Mouse (Mus musculus): Measurements from ENCODE around the gene Vps4a.

Vps4a gene

DNA sequence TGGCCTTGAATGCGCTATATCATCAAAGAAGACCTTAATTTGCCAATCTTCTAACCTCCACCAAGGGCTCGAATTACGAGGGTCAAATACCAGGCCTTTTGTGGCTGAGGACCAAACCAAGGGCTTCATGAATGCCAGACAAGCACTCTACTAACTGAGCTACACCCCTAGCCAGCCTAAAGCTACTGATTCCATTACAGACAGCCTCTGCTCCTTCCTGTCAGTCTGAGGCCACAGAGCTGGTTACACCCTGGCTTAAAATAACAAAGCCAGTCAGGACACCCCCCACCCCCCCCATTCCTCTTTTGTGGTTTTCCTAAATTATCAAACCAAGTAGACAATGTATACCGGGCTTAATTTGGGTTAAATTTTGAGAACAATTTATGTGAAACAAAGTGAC is 42.7 kb downstream of the Vps4a start:
- H3K36me3 ChIP-seq (ENCODE audit: control insufficient read depth, insufficient read depth, low read length, poor library complexity, severe bottlenecking), result peaks cover 1% of the 10 kb centered on the region

DNA sequence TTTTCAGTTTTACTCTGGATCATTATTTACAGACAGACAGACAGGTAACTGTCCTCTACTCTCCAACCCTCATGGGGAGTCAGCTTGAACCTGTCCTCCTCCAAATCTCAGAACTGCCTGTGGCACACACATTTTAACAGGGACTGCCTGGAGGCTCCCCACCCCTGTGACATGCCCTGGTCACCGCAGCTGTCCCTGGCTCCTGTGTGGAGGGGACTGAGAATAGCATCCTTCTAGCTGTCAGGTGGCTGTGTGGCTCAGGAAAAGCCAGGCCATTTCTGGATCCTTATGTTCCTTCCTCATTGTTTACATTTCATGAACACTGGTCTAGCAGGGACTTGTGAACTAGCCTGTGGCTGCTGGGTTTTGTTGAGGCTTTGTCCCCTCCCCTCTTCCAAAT is 43.1 kb downstream of the Vps4a start:
- no peak for DNase-seq (ENCODE audit: low read depth, low spot score)
- Histone ChIP-seq H3K27me3 (ENCODE audit: control insufficient read depth, insufficient read depth, low read length, poor library complexity, severe bottlenecking) (no peaks in the 10 kb centered on the region), H3K36me3 (ENCODE audit: control insufficient read depth, insufficient read depth, low read length, poor library complexity, severe bottlenecking) (peaks cover 2% of the 10 kb centered on the region)

More for the DNA sequence above, 42.7 kb downstream of the Vps4a start:
- no peaks in the 10 kb centered on the region for H3K27me3 ChIP-seq (ENCODE audit: control insufficient read depth, insufficient read depth, low read length, poor library complexity, severe bottlenecking)
- no peak for DNase-seq (ENCODE audit: low read depth, low spot score)

DNA sequence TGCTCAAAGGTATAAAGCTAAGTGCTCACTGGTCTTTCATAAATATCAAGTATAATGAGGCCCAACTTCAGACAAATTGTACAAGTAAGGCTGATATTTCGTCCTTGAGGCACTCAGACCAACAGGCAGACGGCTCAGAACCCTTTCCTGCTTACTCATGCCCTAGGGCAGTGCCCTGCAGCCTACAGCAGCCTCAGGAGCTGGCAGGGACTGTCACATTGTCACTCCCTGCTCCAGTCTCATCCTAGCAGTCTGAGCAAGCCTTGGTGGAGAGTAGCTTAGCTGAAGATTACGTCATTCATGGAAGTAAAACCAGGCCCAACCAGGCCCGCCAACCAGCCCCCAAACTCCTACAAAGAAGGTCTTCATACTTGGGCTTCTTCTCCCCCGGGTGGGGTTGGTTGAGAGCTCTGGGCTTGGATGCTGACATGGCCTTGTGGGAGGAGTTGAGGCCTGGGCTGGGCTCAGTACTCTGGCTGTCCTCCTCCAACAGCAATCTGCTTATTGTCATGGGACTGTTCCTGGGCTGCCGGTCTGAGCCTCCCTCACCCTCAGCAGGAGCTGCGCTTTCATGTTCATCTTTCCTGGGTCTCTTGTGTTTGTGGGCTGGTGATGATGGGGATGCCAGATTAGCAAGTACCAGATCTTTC is 45.3 kb downstream of the Vps4a start:
- peaks cover 7% of the 10 kb centered on the region for H3K36me3 ChIP-seq (ENCODE audit: control insufficient read depth, insufficient read depth, low read length, poor library complexity, severe bottlenecking)
- DNase-seq (ENCODE audit: low read depth, low spot score), result no peak
- H3K27me3 ChIP-seq (ENCODE audit: control insufficient read depth, insufficient read depth, low read length, poor library complexity, severe bottlenecking), result no peaks in the 10 kb centered on the region

DNA sequence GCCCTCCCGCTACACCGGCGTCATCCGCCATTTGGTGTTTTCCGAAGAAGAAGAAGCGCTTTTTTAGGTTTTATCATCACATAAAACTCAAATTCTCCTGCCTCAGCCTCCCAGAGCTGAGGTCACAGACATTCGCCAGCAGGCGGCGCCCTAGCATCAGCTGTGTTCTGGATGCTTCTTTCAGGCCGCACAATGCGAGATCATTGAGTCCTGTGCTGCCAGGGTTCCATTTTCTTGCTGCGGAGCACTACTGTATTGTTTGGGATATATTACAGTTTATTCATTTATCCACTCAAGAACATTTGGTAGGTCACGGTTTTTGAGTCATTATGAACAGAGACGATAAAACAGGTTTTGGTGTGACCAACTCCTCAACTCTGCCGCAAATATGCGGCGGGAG is 54.3 kb downstream of the Vps4a start:
- Histone ChIP-seq H3K27me3 (ENCODE audit: control insufficient read depth, insufficient read depth, low read length, poor library complexity, severe bottlenecking) (no peaks in the 10 kb centered on the region), H3K36me3 (ENCODE audit: control insufficient read depth, insufficient read depth, low read length, poor library complexity, severe bottlenecking) (peaks cover 7% of the 10 kb centered on the region; the same call in 1 of the 2 replicates)
- peak; percentile 48 for DNase-seq (ENCODE audit: low read depth, low spot score)

DNA sequence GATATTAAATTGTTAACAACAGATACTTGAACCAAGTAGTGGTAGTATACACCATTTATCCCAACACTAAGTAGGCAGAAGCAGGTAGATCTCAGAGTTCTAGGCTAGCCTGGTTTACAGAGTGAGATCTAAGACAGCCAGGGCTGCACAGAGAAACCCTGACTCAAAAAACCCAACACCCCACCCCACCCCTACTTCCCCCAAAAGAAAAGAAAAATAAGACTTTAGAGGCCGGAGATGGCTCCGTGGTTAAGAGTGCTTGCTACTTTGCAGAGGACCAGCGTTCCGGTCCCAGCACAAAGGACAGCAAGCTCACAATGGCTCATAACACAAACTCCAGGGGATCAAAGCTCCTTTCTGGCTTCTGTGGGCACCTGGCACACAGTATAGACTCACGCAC is 55.0 kb downstream of the Vps4a start:
- DNase-seq (ENCODE audit: low read depth, low spot score), result no peak
- Histone ChIP-seq H3K27me3 (ENCODE audit: control insufficient read depth, insufficient read depth, low read length, poor library complexity, severe bottlenecking) (no peaks in the 10 kb centered on the region), H3K36me3 (ENCODE audit: control insufficient read depth, insufficient read depth, low read length, poor library complexity, severe bottlenecking) (peaks cover 5% of the 10 kb centered on the region; the same call in 1 of the 2 replicates)

DNA sequence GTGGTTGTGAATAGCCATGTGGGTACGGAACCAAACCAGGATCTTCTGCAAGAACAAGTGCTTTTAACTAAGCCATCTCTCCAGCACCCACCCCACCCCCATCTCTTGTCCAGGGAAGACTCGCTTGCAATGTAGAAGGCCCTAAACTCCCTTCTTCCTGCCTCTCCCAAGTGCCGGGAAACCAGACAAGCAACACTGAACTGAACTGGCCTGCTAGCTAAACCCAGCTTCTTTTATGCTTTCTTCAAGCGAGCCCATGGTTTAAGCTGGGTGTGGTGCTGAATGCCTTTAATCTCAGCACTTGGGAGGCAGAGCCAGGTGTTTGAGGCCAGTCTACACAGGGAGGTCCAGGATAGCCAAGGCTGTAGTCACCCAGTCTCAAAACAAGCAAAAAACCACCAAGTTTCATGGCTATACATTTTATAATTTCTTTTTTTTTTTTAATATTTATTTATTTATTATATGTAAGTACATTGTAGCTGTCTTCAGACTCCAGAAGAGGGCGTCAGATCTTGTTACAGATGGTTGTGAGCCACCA is 57.6 kb downstream of the Vps4a start:
- no peak for DNase-seq (ENCODE audit: low read depth, low spot score)
- Histone ChIP-seq H3K36me3 (ENCODE audit: control insufficient read depth, insufficient read depth, low read length, poor library complexity, severe bottlenecking) (peaks cover 1% of the 10 kb centered on the region; the same call in 1 of the 2 replicates), H3K27me3 (ENCODE audit: control insufficient read depth, insufficient read depth, low read length, poor library complexity, severe bottlenecking) (no peaks in the 10 kb centered on the region)

DNA sequence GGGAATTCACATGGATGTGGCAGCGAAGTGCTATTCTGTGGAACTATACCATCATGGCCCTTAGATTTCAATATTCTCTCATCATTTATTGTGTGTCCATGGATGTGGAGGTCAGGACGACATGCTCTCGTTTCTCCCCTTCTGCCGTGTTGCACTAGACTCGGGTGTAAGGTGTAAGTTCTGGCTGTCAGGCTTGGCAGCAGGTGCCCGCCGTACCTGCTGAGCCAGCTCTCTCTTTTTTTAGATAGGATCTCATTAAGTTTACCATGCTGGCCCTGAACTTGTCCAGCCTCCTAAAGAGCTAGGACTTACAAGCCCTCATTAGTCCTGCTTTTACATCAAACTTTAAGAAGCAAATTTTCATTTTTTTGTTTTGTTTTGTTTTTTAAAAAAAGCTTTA is 59.5 kb downstream of the Vps4a start:
- Histone ChIP-seq H3K36me3 (ENCODE audit: control insufficient read depth, insufficient read depth, low read length, poor library complexity, severe bottlenecking) (peaks cover 1% of the 10 kb centered on the region; the same call in 1 of the 2 replicates), H3K27me3 (ENCODE audit: control insufficient read depth, insufficient read depth, low read length, poor library complexity, severe bottlenecking) (no peaks in the 10 kb centered on the region)
- DNase-seq (ENCODE audit: low read depth, low spot score), result no peak
